Comparison of ENCODE assay signal across 13 mouse cellular contexts in genomic region chr16:48360887-48361286, GRCm38 (mm10). TPM values are rescaled to one million over a fixed set of nuclear protein-coding genes. Genes with fewer than 3 reads are reported as not detected.
DNase-seq lines count a peak whose midpoint lies in the region; ATAC-seq lines count a peak whose summit lies in the region.
"Had no signal": no experiment of that assay in that cellular context is flagged by ENCODE, and none has a peak within 500 bp of the region (broad histone marks: within the 10 kb centered on the region; RNA-seq: fewer than 3 reads in every experiment).

No protein-coding gene starts in this region.

- no peaks in the 10 kb centered on the region for H3K9me3 ChIP-seq in midbrain, embryonic 12.5 days
- H3K9me3 ChIP-seq in midbrain, embryonic 10.5 days (replicated peaks), result no peaks in the 10 kb centered on the region

- H3K9ac ChIP-seq in midbrain, embryonic 12.5 days (replicated peaks), result no peak overlapping the region

- peak; percentile 49; the same call in 1 of the 2 replicates for ATAC-seq in midbrain, embryonic 12.5 days (ENCODE audit: low FRiP score, low read depth)

- no peaks in the 10 kb centered on the region for H3K36me3 ChIP-seq in midbrain, embryonic 12.5 days
- no peaks in the 10 kb centered on the region for H3K36me3 ChIP-seq in midbrain, embryonic 10.5 days

- no peaks in the 10 kb centered on the region for H3K4me1 ChIP-seq in midbrain, embryonic 12.5 days
- no peaks in the 10 kb centered on the region for H3K4me1 ChIP-seq in midbrain, embryonic 10.5 days

- no peak overlapping the region for H3K27ac ChIP-seq in midbrain, embryonic 12.5 days (replicated peaks)
- H3K27ac ChIP-seq in midbrain, embryonic 10.5 days (replicated peaks), result no peak overlapping the region

- no peak for DNase-seq in midbrain, embryonic 10.5 days (ENCODE audit: low spot score)
- DNase-seq in frontal cortex, adult 2 months (ENCODE audit: extremely low spot score in 1 of 2, low spot score in 1 of 2), result peak; percentile 40 to 65
- DNase-seq in left cerebral cortex, adult 18-20 months (ENCODE audit: low spot score in 2 of 2), result peak; percentile 52 to 70
- no peak for DNase-seq in gastrocnemius, postnatal 4 days (ENCODE audit: low spot score in 2 of 2)
- DNase-seq in spleen, adult 18-20 months, result no peak
- no peak for DNase-seq in adrenal gland, adult 18-20 months (ENCODE audit: low spot score in 2 of 2)
- no peak for DNase-seq in thymus, postnatal 4 days
- DNase-seq: kidney, postnatal 4 days; lung, adult 18-20 months had no signal

- 84% methylated on average over 12 of the region's 12 CpGs for WGBS in midbrain, embryonic 12.5 days
- 94% methylated on average over 12 of the region's 12 CpGs for WGBS in midbrain, embryonic 10.5 days

- H3K4me2 ChIP-seq in midbrain, embryonic 12.5 days (replicated peaks), result no peak overlapping the region

- no peak overlapping the region for H3K4me3 ChIP-seq in midbrain, embryonic 12.5 days
- H3K4me3 ChIP-seq in midbrain, embryonic 10.5 days, result no peak overlapping the region

- no peaks in the 10 kb centered on the region for H3K27me3 ChIP-seq in midbrain, embryonic 12.5 days
- no peaks in the 10 kb centered on the region for H3K27me3 ChIP-seq in midbrain, embryonic 10.5 days (ENCODE audit: low read depth, poor library complexity, severe bottlenecking)
- H3K27me3 ChIP-seq: CH12.LX had no signal

RNA-seq across cellular contexts. Expression of gene Gm5485, which starts 51.3 kb away (rescaled TPM):
- polyA plus RNA-seq in midbrain, embryonic 12.5 days (2016; fragmentation: Nextera tagmentation; extraction: Ambion mirVana), result not detected in 2 replicates
- polyA plus RNA-seq in midbrain, embryonic 10.5 days (2016; fragmentation: Nextera tagmentation; extraction: Ambion mirVana), result not detected in 2 replicates
- polyA plus RNA-seq in frontal cortex, adult 2 months (2012; rRNA removed), result not detected in 2 replicates
- not detected for total RNA-seq in left cerebral cortex, adult 18-20 months (2021)
- not detected for total RNA-seq in gastrocnemius, postnatal 4 days (2021)
- total RNA-seq in adrenal gland, adult 18-20 months (2021), result not detected
- total RNA-seq: CH12.LX had no signal
- polyA plus RNA-seq: cortical plate, adult 2 months; heart, postnatal 0 days had no signal

RNA-seq across cellular contexts. Expression of gene Dppa2, which starts 57.2 kb away (rescaled TPM):
- polyA plus RNA-seq in midbrain, embryonic 12.5 days (2016; fragmentation: Nextera tagmentation; extraction: Ambion mirVana), result not detected in 2 replicates
- polyA plus RNA-seq in midbrain, embryonic 10.5 days (2016; fragmentation: Nextera tagmentation; extraction: Ambion mirVana), result not detected in 2 replicates
- polyA plus RNA-seq in frontal cortex, adult 2 months (2012; rRNA removed), result not detected in 2 replicates
- total RNA-seq in left cerebral cortex, adult 18-20 months (2021), result not detected
- total RNA-seq in gastrocnemius, postnatal 4 days (2021), result not detected
- not detected for total RNA-seq in adrenal gland, adult 18-20 months (2021)
- total RNA-seq: CH12.LX had no signal
- polyA plus RNA-seq: cortical plate, adult 2 months; heart, postnatal 0 days had no signal

Comparison
In these comparisons a context has a peak if more than half of its experiments do, and no peak if none do; other contexts are left out.
1. DNase-seq: peak in frontal cortex, adult 2 months (2 of 2) and left cerebral cortex, adult 18-20 months (2 of 2); none in midbrain, embryonic 10.5 days (single experiment), gastrocnemius, postnatal 4 days (0 of 2), spleen, adult 18-20 months (0 of 2), adrenal gland, adult 18-20 months (0 of 2) and thymus, postnatal 4 days (single experiment).